Mouse (Mus musculus): ENCODE data around the gene Pi4ka.

DNA sequence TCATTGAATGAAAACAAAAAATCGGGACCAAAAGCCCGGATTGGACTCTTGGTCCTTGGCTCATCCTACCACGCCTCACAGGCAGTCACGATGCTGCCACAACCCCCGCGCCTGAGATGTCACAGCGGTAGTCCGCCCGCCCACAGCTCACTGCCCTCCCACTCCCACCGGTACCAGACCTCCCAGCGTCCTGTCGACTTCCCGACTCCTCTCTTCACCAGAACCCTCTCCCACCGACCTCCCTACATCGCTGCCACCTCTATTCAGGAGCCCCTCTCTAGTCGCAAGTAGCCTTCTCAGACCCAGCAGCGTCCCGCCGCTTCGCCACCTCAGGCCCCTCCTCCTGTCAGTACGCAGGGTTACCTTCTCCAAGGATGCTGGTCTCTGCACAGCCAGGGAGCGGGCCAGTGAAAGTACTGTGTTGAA, 830 bp downstream of the Pi4ka start:
- TF ChIP-seq CTCF (IDR thresholded peaks at IDR 0.05; ENCODE audit: low read depth) (no peak), EP300 (IDR thresholded peaks at IDR 0.05; ENCODE audit: low read depth) (no peak)

Measured in liver, postnatal 0 days (tissue).